Mouse (Mus musculus) lung, postnatal 4 days (tissue): ENCODE results near the gene Chgb.

ENCODE experiments used
- DNase-seq, 2 experiments: peaks; one replicate each; pipeline ENCODE4 v3.0.0; 2021

The Chgb gene

DNA sequence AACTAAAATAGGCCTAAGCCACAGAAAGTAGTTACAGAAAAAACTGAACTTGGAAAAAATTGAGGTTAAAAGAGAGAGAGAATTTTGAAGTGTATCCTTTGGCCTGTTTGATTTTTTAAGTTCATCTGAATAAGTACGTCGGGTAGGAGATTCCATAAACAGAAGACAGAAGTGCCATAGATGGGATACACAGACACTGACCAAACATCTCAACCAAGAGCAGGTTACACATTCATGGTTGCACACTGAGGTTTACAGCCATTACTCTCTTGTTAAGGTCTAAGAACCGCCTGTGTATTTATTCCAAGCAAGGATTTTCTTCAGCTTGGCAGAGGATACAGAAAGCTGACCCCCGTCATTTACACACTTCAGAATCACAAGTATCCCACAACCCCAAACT, at the start of gene Chgb:
Chgb (plus strand) TSS at position 301 of the 400 bp plus-strand sequence.
- no peak for DNase-seq

DNA sequence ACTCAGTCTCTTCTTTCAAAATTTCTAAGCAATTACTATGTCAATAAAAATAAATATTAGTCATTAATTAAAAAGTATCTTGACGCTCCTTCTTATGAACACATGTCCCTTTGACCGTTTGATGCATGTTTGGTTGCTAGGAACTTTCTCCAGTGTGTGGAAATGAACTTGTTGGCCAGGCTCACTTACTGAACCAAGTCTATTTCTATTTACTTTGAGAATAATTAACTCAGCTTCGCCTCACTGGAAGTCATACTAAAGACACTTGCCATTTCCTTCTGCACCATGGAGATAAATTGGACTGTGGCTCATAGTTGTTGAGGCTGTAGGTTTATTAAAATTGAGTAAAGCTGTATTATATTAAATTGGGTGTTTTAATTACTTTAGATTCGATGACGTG, 48.1 kb upstream of the Chgb start:
- DNase-seq, result no peak

DNA sequence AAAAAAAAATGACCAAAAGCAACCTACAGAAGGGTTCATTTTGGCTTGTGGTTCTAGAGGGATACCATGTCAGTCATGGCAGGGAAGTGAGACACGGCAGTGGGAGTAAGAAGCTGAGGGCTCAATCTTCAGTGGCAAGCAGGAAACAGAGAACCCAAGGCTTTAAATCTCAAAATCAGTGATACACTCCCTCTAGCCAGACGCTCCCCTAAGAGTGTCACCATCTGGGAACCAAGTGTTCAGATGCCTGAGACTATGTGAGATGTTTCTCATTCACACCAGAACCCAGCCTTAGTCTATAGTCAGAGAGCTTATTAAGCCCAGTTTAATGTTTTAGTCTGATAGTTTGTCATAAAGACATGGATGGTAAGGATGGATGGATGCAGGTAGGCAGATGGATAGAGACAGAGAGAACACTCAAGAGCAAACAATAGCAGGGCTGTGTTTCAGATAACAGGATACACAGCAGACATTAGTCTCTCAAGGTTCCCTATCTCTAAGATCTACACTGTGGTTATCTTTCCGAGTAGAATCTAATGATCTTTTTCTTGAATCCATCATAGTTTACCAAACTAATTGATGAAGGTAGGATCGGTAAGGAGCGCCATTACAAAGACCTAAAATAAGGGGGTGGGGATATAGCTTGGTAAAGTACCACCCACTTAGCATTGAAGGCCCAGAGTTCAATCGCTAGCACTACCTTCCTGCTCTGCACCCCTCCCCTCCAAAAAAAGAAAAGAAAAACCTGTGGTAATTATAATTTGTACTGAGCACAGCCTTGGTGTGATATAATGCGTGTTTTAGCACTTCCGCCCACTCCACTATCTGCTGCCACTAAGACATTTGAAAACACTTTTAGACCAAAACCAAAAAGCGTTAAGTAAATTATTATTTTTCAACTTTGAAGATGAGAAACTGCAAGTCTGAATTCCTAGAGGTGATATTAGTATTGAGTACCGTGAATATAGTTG, 47.2 kb upstream of the Chgb start:
- no peak for DNase-seq

DNA sequence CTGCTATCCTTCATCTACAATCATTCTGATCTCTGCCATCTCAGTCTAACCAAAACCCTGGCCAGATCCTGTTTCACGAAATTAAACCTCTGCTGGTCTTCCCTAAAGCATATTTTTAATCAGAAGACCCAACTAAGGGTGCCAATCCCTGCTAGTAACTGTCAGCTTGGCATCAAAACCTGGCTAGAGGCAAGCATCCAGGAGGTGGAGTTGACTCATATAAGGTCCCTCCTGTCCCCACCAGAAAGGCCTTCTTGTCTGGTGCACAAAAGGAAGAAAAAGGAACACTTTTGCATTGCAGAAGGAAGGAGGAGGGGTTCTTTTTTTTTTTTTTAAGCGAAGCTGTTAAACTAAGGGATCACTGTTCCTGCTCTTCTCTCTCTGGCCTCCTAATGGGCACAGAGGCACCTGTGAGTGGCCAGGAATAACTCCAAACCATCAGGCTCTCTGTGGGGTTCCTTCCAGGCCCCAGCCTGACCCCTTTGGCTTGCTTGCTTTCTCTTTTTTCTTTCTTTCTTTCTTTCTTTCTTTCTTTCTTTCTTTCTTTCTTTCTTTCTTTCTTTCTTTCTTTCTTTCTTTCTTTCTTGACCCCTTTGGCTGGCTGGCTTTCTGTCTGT, 42.2 kb upstream of the Chgb start:
- DNase-seq, result no peak

DNA sequence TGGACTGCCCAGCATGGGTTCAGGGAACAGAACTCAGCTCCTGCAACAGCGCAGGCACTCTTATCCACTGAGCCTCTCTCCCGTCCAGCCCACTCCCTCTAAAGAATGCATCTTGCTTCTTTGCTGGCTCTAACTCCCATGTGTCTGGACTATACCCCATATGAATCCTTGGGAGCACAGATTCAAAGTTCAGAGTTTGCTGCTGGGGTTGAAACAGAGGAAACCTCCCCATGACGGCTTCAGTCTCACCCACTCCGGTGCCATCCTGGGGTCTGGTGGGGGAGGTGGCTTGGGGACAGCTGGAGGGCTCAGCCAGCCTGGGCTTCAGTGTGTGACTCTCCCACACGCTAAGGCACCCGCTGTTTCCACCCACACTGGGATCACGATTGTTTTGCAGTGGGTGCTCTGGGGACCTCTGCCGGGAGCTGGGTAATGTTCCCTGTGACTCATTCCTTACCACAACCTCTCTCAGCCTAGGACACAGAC, 39.2 kb upstream of the Chgb start:
- DNase-seq, result no peak

DNA sequence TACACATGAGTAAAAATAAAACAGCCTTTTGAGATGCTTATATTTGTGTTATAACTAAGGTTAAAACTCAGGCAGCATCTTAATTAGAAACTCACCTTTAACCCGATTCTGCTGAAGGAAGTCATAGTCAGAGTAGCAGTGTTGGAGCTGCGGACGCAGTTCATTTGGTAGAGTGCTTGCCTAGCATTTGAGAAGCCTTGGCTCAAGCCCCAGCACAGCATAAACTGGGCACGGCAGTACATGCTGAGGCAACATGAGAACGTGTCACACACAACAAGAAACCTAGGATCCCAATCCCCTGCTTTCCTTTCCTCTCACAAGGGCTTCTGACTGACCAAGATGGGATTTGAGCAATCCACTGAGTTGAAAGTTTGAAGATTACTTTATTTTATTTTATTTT, 36.2 kb upstream of the Chgb start:
- DNase-seq, result no peak

DNA sequence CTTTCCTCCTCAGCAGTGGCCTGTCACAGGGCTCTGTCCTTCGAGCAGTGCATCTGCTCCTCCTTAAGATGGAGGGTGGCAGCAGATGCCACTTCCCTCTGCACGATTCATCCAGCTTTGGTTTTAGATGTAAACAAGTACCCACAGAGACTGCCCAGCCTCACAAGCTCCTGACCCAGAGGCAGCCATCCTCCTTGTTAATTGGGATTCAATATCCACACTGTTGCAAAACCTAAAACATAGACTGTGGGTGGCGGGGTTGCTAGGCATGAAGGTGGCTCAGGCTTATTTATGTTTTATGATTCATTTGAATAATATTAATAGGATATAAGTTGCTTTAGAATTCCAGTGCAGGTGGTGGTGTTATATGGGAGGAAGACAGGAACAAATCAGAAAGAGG, 35.0 kb upstream of the Chgb start:
- DNase-seq, result no peak

DNA sequence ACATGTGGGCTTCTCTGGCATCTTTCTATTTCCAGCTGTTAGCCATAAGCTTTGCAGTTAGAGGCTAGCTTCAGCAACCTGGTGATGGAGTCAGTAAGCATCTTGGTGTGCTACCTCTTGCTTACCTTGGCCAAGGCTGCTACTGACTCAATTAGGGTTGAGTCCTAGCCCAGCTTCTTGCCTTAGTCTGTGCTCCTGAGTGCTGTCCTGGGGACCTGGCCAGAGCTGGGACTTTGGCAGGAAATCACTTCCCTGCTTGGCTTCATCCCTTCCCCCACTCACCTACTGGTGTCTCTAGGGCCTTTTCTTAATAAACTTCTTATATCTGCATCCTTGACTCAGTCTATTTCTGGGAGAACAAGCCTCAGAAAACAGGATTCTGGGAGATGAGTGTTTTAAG, 30.4 kb upstream of the Chgb start:
- DNase-seq, result no peak

DNA sequence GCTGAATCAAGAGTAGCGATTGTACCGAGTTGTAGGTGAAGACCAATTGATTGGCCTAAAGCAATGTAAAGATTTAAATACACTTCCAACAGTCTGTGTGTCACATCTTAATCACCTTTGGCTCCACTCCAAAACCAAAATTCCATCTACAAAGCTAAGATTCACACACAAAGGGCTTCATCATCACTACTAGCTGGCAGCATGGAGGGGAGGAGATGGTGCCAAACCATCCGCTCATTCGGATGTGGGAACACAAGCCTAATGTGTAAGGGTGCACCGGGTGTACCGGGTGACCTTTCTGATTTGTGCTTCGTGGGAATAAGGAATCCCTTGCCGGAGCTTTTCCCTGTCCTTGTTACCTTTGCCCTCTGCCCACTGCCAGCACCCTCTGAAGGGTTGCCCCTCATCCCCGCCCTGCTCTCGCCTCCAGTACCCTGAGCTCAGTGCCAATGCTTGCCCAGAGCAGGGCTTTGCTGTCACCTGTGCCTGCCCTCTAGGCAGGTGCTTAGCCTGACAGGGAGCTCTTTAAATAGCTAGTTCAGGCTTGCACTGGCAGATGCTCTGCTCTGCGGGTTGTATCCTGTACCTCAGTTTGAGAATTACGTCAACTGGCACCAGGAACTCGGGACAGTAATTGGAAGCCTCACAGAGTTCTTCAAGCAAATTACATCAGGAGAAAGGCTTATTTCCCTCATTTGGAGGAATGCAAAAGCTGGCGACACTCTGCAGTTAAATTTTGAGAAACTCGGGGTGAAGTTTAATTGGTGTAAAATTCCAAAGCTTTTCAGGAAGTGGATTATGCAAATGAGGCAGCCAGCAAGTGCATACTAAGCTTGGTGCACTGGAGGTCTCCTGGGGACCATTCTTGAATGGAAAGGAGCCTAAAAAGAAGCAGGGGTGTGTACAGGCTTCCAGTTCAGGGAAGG, 29.7 kb upstream of the Chgb start:
- DNase-seq, result no peak

DNA sequence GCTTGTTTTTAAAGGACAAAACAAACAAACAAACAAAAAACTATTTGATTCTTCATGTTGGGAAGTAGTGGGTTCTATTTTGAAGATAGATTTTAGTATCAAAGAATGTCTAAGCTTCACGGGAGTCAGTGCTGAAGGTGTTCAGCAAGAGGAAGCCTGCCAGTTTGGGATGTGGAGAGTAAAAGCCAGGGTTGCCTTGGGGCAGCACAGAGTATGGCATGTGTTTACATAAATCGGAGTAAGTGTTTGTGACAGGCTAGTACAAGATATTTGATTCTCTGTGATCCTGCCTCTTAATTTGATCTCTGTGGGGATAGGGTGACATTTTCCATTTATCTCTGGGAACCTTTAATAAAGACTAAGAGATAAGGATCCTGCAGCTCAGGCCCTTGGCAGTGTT, 28.7 kb upstream of the Chgb start:
- no peak for DNase-seq

DNA sequence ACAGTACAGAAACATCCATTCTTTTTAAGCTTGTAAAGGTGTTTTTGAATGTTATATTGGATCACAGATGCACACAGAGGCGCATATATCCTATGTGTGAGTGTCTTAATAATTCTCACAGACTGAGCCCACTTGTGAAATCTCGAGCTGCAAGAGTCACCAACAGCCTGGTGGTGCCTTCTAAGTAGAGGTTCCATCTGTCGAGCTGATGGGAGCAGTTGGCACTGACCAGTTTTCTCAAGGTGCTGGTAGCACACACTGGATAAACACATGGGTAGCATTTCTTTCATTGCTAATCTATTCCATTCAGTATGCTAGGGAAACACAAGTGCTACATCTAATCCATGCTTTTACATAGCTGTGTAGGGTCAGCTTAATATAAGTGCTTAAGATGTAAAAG, 27.9 kb upstream of the Chgb start:
- DNase-seq, result no peak

DNA sequence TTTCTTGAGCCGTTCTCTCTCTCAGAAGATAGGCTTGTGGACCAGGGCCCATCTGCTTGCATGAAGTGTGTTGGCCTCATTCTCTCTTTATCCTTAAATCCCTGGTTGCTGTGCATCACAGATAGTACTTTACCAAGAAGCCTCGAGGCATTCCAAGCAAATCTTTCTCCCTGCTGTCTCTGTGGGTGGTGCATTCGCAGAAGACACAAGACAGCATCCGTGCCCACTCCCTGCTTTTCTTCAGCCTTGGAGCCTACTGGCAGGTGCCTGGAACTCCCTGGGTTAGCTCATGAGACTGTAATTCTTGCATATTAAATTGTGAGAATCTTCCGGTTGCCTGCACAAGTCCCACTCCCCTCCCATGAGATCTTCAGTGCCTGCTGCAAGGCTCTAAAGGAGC, 23.2 kb upstream of the Chgb start:
- DNase-seq, result no peak

DNA sequence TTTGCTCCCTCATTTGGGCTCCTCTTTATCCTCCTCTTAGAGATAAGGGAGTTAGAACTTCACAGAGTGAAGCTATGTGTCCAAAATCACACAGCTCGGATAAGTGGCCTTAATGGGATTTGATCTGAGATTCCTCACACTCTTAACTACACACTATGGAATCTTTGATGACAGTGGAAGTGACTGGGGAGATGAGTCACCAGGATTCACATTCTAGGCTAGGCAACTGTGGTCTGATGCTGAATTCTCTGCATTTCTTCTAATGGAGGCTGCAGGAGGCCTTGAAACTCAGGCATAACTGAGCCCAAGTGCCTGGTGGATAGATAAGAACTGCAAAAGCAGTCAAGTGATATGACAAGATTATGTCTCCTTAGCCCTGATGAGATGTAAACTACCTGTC, 10.3 kb upstream of the Chgb start:
- DNase-seq, result no peak

DNA sequence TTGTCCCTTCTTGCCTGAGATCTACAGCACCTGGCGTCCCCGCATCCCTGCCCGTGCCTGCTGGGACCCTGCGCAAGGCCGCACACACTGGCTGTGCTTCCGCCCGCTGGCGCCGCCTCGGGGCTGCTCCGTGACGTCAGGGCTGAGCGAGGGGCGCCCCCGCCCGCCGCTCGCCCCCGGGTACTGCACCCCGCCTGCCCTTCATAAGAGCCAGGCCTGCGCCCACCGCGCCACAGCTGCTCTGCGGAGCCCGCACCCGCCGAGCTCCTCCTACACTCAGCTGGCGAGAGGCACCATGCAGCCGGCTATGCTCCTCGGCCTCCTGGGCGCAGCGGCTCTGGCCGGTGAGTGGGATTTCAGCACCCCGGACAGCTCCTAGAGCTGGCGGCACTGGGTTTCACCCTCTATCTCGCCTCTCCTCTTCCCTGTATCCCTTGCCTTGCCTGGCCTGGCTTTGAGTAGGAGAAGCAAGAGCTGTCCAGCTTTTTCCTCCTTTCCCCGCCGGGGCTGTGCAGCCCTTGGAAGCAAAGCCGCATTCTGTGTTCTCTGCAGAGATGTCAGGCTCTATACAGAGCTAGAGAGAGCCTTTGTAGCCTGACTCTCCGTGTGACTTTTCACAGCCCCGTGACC, 476 bp downstream of the Chgb start:
- DNase-seq, result peak; percentile 91 to 92

DNA sequence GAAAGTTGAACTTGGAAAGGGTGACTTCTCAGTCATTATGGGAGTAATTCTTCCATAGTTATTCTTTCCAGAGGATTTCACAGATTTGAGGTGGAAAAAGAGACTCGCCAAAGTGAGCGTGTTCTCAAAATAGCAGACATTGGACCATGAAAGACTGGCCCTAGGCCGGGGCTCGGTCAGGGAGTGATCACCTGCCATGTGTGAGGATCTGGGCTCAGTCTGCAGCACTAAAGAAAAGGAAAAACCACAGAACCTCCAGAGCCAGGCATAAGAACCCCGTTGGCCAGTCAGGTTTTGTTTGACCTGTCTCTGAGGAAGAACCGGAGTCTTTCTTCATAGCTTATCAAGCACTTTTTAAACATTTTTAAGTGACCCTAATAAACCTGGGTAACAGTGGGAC, 3.0 kb downstream of the Chgb start:
- no peak for DNase-seq

DNA sequence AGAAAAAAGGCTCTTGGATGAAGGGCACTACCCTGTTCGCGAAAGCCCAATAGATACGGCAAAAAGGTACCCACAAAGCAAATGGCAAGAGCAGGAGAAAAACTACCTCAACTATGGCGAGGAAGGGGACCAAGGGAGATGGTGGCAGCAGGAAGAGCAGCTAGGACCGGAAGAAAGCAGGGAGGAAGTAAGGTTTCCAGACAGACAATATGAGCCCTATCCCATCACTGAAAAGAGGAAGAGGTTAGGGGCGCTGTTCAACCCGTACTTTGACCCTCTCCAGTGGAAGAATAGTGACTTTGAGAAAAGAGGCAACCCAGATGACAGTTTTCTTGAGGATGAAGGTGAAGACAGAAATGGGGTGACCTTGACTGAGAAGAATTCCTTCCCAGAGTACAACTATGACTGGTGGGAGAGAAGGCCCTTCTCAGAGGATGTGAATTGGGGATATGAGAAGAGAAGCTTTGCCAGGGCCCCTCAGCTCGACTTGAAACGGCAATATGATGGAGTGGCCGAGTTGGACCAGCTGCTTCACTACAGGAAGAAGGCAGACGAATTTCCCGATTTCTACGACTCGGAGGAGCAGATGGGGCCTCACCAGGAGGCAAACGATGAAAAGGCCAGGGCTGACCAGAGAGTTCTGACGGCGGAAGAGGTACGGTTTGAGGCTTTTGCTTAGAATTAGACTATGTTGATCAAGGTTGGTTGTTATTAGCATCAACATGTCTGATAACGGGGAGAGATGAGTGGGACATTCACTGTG, 12.5 kb downstream of the Chgb start:
- no peak for DNase-seq

DNA sequence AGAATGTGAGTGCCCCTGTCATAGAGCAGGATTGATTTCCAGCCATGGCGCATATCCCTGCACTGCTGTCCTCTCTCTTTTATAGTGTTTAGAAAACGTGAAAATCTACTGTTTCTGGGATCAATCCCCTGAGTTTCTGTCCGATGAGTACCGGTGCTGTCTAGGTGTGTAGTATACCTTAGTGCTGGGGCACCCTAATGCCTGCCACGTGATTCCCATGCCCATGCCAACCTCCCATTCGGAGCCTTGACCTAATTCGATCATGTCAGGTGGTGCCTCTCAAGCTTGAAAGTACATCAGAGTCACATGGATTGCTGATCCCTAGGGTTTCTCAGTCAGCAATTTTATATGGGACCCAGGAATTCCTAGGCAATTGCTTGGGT, 13.1 kb downstream of the Chgb start:
- DNase-seq, result no peak

DNA sequence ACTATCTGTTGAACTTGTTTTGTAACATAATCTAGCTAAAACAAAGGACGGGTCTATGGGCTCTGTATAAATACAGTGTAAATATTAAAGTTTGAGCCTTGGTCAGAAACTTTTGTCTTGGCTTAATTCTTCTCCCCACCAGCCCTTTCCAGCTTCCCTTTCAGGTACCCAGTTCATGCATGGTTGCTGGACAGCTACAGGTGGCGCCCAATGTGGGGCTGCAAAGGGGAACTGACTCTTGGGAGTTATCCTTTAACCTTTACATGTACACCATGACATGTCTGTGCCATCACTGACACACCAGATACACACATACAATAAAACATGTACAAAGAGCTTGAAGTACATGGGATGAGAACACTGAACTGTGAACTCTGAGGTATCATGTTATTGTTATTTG, 21.9 kb downstream of the Chgb start:
- DNase-seq, result no peak

DNA sequence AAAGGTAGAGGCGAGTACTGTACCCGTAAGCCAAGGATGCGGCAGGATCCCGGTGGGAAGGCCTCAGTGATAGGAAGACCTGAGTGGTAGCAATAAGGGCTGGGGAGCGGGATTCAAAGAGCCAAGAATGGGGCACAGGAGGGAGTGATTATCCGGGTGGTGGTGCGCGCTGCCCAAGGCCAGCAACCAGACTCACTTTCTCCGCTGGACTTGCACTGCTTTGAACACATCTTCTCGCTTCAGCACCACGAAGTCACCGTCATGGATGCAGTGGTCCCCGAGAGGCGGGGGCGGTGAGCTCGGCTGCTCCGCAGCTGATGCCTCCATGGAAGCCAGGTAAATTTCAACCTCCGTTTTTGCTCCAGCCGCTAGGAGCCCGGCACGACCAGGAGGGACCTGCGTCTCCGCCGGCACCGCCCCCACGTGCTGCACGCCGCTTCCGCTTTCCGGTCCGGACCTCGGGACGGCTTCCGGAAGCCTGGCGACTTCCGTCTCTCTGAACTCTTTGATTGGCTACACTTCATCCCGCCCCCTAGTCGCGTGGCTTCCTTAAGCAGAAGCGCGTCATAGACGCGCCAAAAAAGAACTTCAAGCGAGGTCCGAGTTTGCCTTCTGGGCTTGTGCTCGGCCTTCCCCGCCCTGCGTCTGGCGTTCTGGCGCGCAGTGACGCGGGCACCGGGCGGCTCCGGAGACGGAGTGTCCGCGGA, 34.7 kb downstream of the Chgb start, which contains the start of the genes Trmt6 and Mcm8:
Trmt6 (minus strand) TSS at position 448 of the 707 bp plus-strand sequence.
Mcm8 (plus strand) TSS at position 534 of the 707 bp plus-strand sequence.
- peak; percentile 92 to 94 for DNase-seq

DNA sequence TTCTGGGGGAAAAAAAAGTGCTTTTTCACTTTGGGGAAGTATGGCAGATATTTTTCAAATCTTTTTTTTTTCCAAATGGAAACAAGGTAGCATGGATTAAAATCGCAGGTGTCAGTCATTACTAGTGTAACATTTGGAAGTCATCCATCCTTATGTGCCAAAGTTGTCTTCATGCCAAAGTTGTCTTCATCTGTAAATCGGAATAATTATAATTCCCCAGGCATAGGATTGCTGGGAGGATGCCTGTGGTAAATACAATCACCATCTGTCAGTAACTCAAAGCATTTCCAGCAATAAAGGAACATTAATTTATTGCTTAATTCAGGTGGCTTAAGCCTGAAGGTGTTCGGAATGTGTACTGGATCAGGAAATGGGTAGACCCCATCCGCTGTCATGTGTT, 60.0 kb downstream of the Chgb start:
- no peak for DNase-seq
